Mouse (Mus musculus) fat pad, adult 2 months (tissue): ENCODE measurements at regions not wholly inside any gene's neighbourhood (a gene's known extent, or its start where the extent isn't known, plus 50 kb on each side); places are given as distances from the start of the nearest gene placed in this dataset.

ENCODE experiments used
- DNase-seq: peaks from one replicate; pipeline ENCODE4 v3.0.0-alpha.2; 2011; ENCODE audit warnings: low read depth, low spot score; ENCODE audit errors: extremely low read depth

- DNase-seq: no peak
Observed at GRCm38 (mm10) chr6:127338412-127338811, 108.2 kb upstream of the Parp11 start.

DNA sequence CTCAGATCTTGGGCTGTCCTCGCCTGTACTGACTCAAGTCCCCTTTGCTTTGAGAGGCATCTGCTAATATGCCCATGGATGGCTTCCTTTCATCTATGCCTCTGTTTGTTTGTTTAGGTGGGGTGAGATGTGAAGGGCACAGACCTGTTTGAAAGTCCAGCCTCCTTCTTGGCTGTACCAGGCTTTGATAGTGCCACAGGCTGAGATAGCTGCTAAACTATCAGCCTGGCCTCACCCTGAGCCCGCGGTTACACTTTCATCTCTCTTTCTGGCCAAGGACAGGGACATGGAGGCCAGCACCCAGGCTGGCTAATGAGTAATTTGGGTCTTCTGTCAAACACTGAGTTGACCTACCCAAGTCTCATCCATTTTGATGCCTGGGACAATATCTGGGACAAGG lies 105.0 kb upstream of the Parp11 start:
- DNase-seq: no peak

DNA sequence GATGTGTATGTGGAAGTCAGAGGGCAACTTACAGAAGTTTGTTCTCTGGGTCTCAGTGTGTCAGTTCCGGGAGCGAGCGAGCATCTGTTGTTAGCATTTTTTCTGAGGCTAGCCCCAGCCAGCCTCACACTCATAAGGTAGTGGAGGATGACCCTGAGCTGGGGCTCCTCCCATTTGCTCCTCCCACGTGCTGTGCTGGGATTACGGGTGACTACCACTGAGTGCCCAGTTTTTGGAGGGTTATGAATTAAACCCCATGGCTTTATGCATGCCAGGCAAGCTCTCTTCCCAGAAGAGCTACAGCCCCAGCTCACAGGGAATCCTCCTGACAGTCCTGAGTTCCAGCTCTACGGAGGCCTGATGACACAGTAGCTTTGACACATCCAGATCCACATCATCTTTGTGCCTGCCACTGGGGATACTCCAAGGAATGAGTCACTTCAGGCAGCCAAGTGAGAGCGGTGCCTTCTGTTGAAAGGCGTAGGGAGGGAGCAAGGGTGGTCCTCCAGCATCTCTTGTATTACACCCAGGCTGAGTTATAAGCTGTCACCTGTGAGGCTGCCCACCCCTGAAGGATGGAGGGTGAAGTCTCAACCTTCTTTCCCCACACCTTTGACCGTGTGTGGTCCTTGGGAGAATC lies 97.8 kb upstream of the Parp11 start:
- no peak for DNase-seq

- no peak for DNase-seq
Observed at GRCm38 (mm10) chr6:127349479-127350110, 97.0 kb upstream of the Parp11 start.

- DNase-seq: no peak
Observed at GRCm38 (mm10) chr6:127351691-127352090, 94.9 kb upstream of the Parp11 start.

DNA sequence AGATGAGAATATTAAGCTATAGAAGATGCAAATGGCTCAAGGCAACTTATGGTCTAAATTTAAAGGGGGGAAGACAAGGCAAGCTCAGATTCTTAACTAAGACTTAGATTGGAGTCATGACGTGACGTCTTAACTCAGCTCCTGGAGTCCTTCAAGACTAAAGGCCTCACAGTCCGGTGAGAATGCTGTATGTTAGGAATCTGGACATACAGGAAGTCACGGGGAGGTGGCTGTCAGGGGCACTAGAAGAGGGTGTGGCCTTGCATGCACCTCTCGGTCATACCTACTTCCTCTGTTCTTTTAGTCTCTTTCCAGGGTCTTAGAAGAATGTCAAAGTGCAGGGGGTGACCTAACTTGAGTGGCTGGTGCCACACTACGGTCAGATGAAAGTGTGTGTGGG lies 91.5 kb upstream of the Parp11 start:
- no peak for DNase-seq

DNA sequence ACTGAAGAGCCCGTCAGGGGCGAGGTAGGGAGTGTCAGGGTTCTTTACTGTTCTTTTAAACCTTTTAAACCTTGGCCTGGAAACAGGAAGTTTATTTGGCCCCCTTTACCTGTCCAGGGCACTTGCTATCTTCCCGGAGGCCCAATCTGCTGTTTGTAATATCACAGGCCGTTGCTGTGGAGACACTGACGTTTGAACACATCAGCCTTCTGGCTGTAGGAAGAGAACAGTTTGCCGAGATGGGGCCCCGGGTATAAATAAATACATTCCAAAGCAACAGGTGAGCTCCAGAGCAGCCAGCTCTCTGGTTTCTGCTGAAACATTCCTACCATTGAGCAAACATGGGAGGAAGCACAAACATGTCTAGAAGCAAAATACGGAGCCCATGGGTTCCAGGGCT lies 90.2 kb upstream of the Parp11 start:
- DNase-seq: no peak

GRCm38 (mm10) chr6:127358805-127359204 lies 87.8 kb upstream of the Parp11 start:
- no peak for DNase-seq

DNA sequence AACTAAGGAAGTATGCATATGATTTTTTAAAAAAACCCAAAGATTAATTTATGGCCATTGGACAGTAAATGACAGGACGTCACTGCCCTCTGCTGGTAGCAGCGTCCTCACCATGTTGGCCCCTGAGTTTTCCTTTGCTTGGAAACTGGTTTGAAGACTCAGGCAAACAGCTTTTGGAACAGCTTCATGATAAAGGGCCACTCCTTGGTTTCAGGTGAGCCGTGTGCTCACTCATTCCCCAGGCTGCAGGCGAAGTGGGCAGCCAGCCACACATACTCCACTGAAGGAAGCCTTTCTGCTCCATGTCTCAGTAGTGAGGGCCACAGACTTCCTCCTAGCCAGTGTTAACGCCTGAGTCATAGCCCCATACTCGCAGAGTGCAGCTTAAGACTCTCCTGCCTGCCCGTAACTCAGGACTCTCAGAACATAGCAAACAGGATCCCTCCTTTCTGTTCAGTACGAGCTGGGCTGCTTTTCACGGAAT lies 87.2 kb upstream of the Parp11 start:
- DNase-seq: no peak

GRCm38 (mm10) chr6:127362166-127362565 lies 84.5 kb upstream of the Parp11 start:
- no peak for DNase-seq

GRCm38 (mm10) chr6:127362966-127363752 lies 83.5 kb upstream of the Parp11 start:
- DNase-seq: no peak

- no peak for DNase-seq
Observed at GRCm38 (mm10) chr6:127363871-127364590, 82.6 kb upstream of the Parp11 start.

DNA sequence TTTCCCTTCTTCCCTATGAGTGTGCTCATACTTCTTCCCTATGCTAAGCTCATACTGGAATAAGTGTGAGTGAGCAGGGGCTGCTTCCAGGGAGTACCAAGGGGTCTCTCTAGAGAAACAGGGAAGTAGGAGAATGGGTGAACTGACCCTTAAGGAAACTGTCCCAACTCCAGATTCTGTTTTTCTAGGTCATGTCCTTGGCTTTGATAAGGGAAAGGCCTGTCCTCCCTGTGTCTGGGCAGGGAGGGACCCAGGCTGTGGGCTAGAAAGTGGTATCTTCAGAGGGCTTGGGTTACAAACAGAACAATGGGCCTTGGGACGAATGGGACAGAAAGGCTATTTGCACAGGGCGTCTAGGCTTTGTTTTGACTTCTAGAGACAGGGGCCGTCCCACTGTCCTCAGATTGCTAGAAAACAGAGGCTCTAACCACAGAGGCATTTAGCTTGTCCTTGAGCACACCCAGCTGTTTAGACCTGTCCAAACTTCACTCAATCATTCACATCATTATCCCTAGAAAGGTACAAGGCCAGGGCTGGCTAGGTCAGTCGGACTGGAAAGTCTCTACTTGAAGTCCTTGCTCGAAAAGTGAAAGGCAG lies 82.0 kb upstream of the Parp11 start:
- DNase-seq: no peak

- DNase-seq: no peak
Observed at GRCm38 (mm10) chr6:127365246-127365645, 81.4 kb upstream of the Parp11 start.

DNA sequence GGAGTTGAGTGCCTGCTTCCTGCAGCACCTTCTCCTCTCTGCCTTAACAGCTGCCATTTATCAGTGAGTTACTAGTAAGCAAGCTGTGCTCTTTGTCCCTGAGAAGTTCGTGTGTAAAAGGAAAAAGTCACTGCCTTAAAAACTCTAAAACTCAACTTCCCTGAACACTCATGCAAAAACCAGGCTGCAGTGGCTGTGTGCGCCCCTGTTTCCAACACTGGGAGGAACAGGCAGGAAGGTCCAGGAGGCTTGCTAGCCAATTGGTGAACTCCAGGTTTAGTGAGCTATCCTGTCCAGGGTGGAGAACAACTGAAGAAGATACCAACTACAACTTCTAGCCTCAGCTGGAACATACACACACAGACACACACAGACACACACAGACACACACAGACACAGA lies 81.0 kb upstream of the Parp11 start:
- DNase-seq: no peak

- DNase-seq: no peak
Observed at GRCm38 (mm10) chr6:127373052-127373451, 73.6 kb upstream of the Parp11 start.

DNA sequence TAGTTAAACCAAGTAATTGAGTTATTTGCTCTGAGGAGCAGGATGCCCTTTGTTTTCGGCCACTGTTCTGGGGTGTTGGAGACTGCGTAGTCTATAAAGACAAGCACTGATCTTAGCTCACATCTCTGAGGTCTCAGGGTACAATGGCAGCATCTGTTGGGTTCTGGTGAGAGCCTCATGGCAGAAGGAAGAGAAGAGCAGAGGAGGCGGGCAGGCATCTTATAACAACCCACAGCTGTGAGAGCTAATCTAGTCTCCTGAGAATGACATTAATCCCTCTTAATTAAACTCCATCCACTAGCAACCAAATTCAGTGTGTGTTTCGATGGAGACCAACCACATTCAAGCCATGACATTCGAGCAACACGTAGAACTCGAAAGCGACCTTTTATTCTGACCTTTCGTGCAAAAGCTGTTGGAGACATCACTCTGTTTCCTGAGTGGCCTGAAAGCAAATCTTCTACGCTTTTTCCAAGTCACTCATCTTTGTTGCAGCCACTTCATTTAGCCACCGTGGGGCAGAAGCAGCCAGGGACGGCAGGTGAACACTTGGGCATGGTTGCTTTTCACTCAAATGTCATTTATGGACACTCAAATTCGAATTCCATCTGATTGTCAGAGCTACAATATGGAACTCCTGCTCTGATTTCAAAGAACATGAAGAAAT lies 72.7 kb upstream of the Parp11 start:
- DNase-seq: no peak

GRCm38 (mm10) chr6:127374464-127375143 lies 72.0 kb upstream of the Parp11 start:
- peak; percentile 85 for DNase-seq

- no peak for DNase-seq
Observed at GRCm38 (mm10) chr6:127375144-127375529, 71.5 kb upstream of the Parp11 start.

- no peak for DNase-seq
Observed at GRCm38 (mm10) chr6:127375711-127376199, 70.9 kb upstream of the Parp11 start.
